Comparison of ENCODE assay signal across 14 mouse cellular contexts in genomic region chr2:180071671-180072070, GRCm38 (mm10). TPM values are rescaled to one million over a fixed set of nuclear protein-coding genes. Genes with fewer than 3 reads are reported as not detected.
DNase-seq lines count a peak whose midpoint lies in the region; ATAC-seq and TF ChIP-seq lines count a peak whose summit lies in the region.
"Had no signal": no experiment of that assay in that cellular context is flagged by ENCODE, and none has a peak within 500 bp of the region (broad histone marks: within the 10 kb centered on the region; RNA-seq: fewer than 3 reads in every experiment).

No protein-coding gene starts in this region.

- TF ChIP-seq POLR2A in lung, adult 2 months (IDR thresholded peaks at IDR 0.05; ENCODE audit: borderline replicate concordance, extremely low read depth, low read depth, low read length): no peak
- TF ChIP-seq POLR2A in myocyte (IDR thresholded peaks at IDR 0.05; ENCODE audit: insufficient read length, low read depth): no peak

- no peaks in the 10 kb centered on the region for H3K27me3 ChIP-seq in heart, embryonic 13.5 days (replicated peaks)
- H3K27me3 ChIP-seq in heart, embryonic 12.5 days (replicated peaks): no peaks in the 10 kb centered on the region
- no peaks in the 10 kb centered on the region for H3K27me3 ChIP-seq in lung, embryonic 15.5 days
- no peaks in the 10 kb centered on the region for H3K27me3 ChIP-seq in embryonic facial prominence, embryonic 10.5 days (replicated peaks; ENCODE audit: low read depth, poor library complexity, severe bottlenecking)
- H3K27me3 ChIP-seq in myocyte (ENCODE audit: control insufficient read depth, insufficient read depth, insufficient read length): no peaks in the 10 kb centered on the region
- H3K27me3 ChIP-seq: hindbrain, embryonic 13.5 days; limb, embryonic 13.5 days had no signal

- H3K79me2 ChIP-seq in myocyte (ENCODE audit: control insufficient read depth, insufficient read depth): no peaks in the 10 kb centered on the region

- H3K27ac ChIP-seq in heart, embryonic 13.5 days (replicated peaks): no peak overlapping the region
- no peak overlapping the region for H3K27ac ChIP-seq in heart, embryonic 12.5 days (ENCODE audit: poor library complexity, severe bottlenecking)
- no peak overlapping the region for H3K27ac ChIP-seq in lung, embryonic 15.5 days
- H3K27ac ChIP-seq in embryonic facial prominence, embryonic 10.5 days (replicated peaks): no peak overlapping the region
- H3K27ac ChIP-seq: limb, embryonic 13.5 days had no signal

- 73% methylated on average over 2 of the region's 2 CpGs for WGBS in heart, embryonic 13.5 days
- 80% methylated on average over 2 of the region's 2 CpGs for WGBS in heart, embryonic 12.5 days
- WGBS in lung, embryonic 15.5 days: 69% methylated on average over 2 of the region's 2 CpGs
- WGBS in lung, adult 2 months: 89% methylated on average over 2 of the region's 2 CpGs
- WGBS in embryonic facial prominence, embryonic 10.5 days: 83% methylated on average over 2 of the region's 2 CpGs

- no peak overlapping the region for H3ac ChIP-seq in myocyte (ENCODE audit: control insufficient read depth, insufficient read length)

- DNase-seq in lung, adult 2 months: no peak
- no peak for DNase-seq in embryonic facial prominence, embryonic 10.5 days (ENCODE audit: low spot score)
- no peak for DNase-seq in urinary bladder, postnatal 4 days (ENCODE audit: low spot score in 2 of 2)
- DNase-seq: adrenal gland, postnatal 25 days; cerebellum, adult 9-10 months; heart, adult 11 months; kidney, adult 8-10 months had no signal

- H3K9me3 ChIP-seq in heart, embryonic 13.5 days: no peaks in the 10 kb centered on the region
- no peaks in the 10 kb centered on the region for H3K9me3 ChIP-seq in heart, embryonic 12.5 days (replicated peaks)
- no peaks in the 10 kb centered on the region for H3K9me3 ChIP-seq in lung, embryonic 15.5 days
- H3K9me3 ChIP-seq in embryonic facial prominence, embryonic 10.5 days: no peaks in the 10 kb centered on the region
- H3K9me3 ChIP-seq: hindbrain, embryonic 13.5 days; limb, embryonic 13.5 days had no signal

- peaks cover 35% of the 10 kb centered on the region for H3K36me3 ChIP-seq in heart, embryonic 13.5 days
- H3K36me3 ChIP-seq in heart, embryonic 12.5 days: peaks cover 36% of the 10 kb centered on the region
- peaks cover 11% of the 10 kb centered on the region; the same call in 1 of the 2 replicates for H3K36me3 ChIP-seq in lung, embryonic 15.5 days
- peaks cover 45% of the 10 kb centered on the region for H3K36me3 ChIP-seq in embryonic facial prominence, embryonic 10.5 days (replicated peaks)
- H3K36me3 ChIP-seq in myocyte (ENCODE audit: control insufficient read depth, insufficient read depth): peaks cover 5% of the 10 kb centered on the region

- no peak for TF ChIP-seq CTCF in lung, adult 2 months (IDR thresholded peaks at IDR 0.05; ENCODE audit: insufficient read depth, low read length)

- no peak overlapping the region for H3K4me2 ChIP-seq in heart, embryonic 13.5 days
- H3K4me2 ChIP-seq in heart, embryonic 12.5 days: no peak overlapping the region
- peak overlapping the region; percentile 91; the same call in 1 of the 2 replicates for H3K4me2 ChIP-seq in lung, embryonic 15.5 days
- H3K4me2 ChIP-seq in myocyte (ENCODE audit: low read depth): peak overlapping the region; percentile 81

- H3K9ac ChIP-seq in heart, embryonic 13.5 days: peak overlapping the region; percentile 14; the same call in 1 of the 2 replicates
- no peak overlapping the region for H3K9ac ChIP-seq in heart, embryonic 12.5 days
- no peak overlapping the region for H3K9ac ChIP-seq in lung, embryonic 15.5 days

- peaks cover 15% of the 10 kb centered on the region for H3K4me1 ChIP-seq in heart, embryonic 13.5 days
- H3K4me1 ChIP-seq in heart, embryonic 12.5 days (replicated peaks): peaks cover 8% of the 10 kb centered on the region
- H3K4me1 ChIP-seq in lung, embryonic 15.5 days: peaks cover 12% of the 10 kb centered on the region
- peaks cover 8% of the 10 kb centered on the region for H3K4me1 ChIP-seq in lung, adult 2 months (ENCODE audit: control insufficient read depth, insufficient read depth, low read length)
- H3K4me1 ChIP-seq in embryonic facial prominence, embryonic 10.5 days: peaks cover 14% of the 10 kb centered on the region

- peak overlapping the region; percentile 79; the same call in 1 of the 2 replicates for H3K4me3 ChIP-seq in heart, embryonic 13.5 days
- no peak overlapping the region for H3K4me3 ChIP-seq in heart, embryonic 12.5 days
- H3K4me3 ChIP-seq in lung, embryonic 15.5 days: no peak overlapping the region; the same call in 1 of the 2 replicates
- H3K4me3 ChIP-seq in lung, adult 2 months (replicated peaks; ENCODE audit: extremely low read depth, low read depth, low read length): no peak overlapping the region
- peak overlapping the region; percentile 85 for H3K4me3 ChIP-seq in embryonic facial prominence, embryonic 10.5 days
- H3K4me3 ChIP-seq in myocyte: peak overlapping the region; percentile 76

- no peak for ATAC-seq in heart, embryonic 13.5 days (ENCODE audit: extremely low read depth, insufficient number of reproducible peaks, low FRiP score, low TSS enrichment)
- no peak for ATAC-seq in heart, embryonic 12.5 days (ENCODE audit: insufficient number of reproducible peaks, low FRiP score)
- no peak for ATAC-seq in lung, embryonic 15.5 days (ENCODE audit: borderline replicate concordance, extremely low read depth, low FRiP score, low TSS enrichment)

TF ChIP-seq in myocyte, 11 proteins besides CTCF, POLR2A, EP300 and RAD21:
- TF ChIP-seq POLR2AphosphoS2 (IDR thresholded peaks at IDR 0.05; ENCODE audit: insufficient read length, low read depth) (no peak), E2F4 (IDR thresholded peaks at IDR 0.05; ENCODE audit: insufficient read depth) (no peak), TCF3 (IDR thresholded peaks at IDR 0.05; ENCODE audit: insufficient read length, low read depth) (no peak), SRF (IDR thresholded peaks at IDR 0.05; ENCODE audit: control insufficient read depth, insufficient read length, low read depth) (no peak), MAX (IDR thresholded peaks at IDR 0.05; ENCODE audit: low read depth) (no peak), MYOG (IDR thresholded peaks at IDR 0.05; ENCODE audit: control insufficient read depth in 1 of 3, insufficient read depth in 1 of 3, insufficient read length in 2 of 3, low read depth in 2 of 3) (no peak), CEBPB (IDR thresholded peaks at IDR 0.05; ENCODE audit: insufficient read depth, poor library complexity, severe bottlenecking) (no peak), REST (IDR thresholded peaks at IDR 0.05; ENCODE audit: insufficient read depth, insufficient read length) (no peak), USF1 (IDR thresholded peaks at IDR 0.05; ENCODE audit: low read depth) (no peak), MYOD1 (IDR thresholded peaks at IDR 0.05; ENCODE audit: control insufficient read depth in 1 of 3, insufficient read length in 2 of 3, low read depth in 2 of 3) (no peak), TCF12 (IDR thresholded peaks at IDR 0.05; ENCODE audit: insufficient read depth, poor library complexity, severe bottlenecking) (no peak)

RNA-seq across cellular contexts. Expression of gene Mtg2, which starts 1.3 kb away (rescaled TPM):
- polyA plus RNA-seq in heart, embryonic 13.5 days (2015; fragmentation: Nextera tagmentation; extraction: Ambion mirVana): 23.9 and 24.8 TPM in 2 replicates
- polyA plus RNA-seq in heart, embryonic 12.5 days (2016; fragmentation: Nextera tagmentation; extraction: Ambion mirVana): 23.7 and 24.4 TPM in 2 replicates
- polyA plus RNA-seq in lung, embryonic 15.5 days (2015; fragmentation: Nextera tagmentation; extraction: Ambion mirVana): 26.4 and 26.6 TPM in 2 replicates
- polyA plus RNA-seq in lung, adult 2 months (2012; rRNA removed): 15.2 and 17.1 TPM in 2 replicates
- polyA plus RNA-seq in embryonic facial prominence, embryonic 10.5 days (2016; fragmentation: Nextera tagmentation; extraction: Ambion mirVana): 31.3 and 33.0 TPM in 2 replicates
- 17.2 TPM for polyA plus RNA-seq in myocyte (2012; fragmentation: generic; extraction: Trizol)

RNA-seq across cellular contexts. Expression of gene Ss18l1, which starts 29.4 kb away (rescaled TPM):
- 2.5 and 3.0 TPM in 2 replicates for polyA plus RNA-seq in heart, embryonic 13.5 days (2015; fragmentation: Nextera tagmentation; extraction: Ambion mirVana)
- polyA plus RNA-seq in heart, embryonic 12.5 days (2016; fragmentation: Nextera tagmentation; extraction: Ambion mirVana): 4.2 and 4.3 TPM in 2 replicates
- polyA plus RNA-seq in lung, embryonic 15.5 days (2015; fragmentation: Nextera tagmentation; extraction: Ambion mirVana): 4.0 and 4.5 TPM in 2 replicates
- polyA plus RNA-seq in lung, adult 2 months (2012; rRNA removed): 7.1 and 7.4 TPM in 2 replicates
- polyA plus RNA-seq in embryonic facial prominence, embryonic 10.5 days (2016; fragmentation: Nextera tagmentation; extraction: Ambion mirVana): 8.3 and 8.6 TPM in 2 replicates
- 1.6 TPM for polyA plus RNA-seq in myocyte (2012; fragmentation: generic; extraction: Trizol)

RNA-seq across cellular contexts. Expression of gene Psma7, which starts 29.4 kb away (rescaled TPM):
- polyA plus RNA-seq in heart, embryonic 13.5 days (2015; fragmentation: Nextera tagmentation; extraction: Ambion mirVana): 382 and 477 TPM in 2 replicates
- 444 and 452 TPM in 2 replicates for polyA plus RNA-seq in heart, embryonic 12.5 days (2016; fragmentation: Nextera tagmentation; extraction: Ambion mirVana)
- polyA plus RNA-seq in lung, embryonic 15.5 days (2015; fragmentation: Nextera tagmentation; extraction: Ambion mirVana): 513 and 529 TPM in 2 replicates
- polyA plus RNA-seq in lung, adult 2 months (2012; rRNA removed): 98.3 and 115 TPM in 2 replicates
- polyA plus RNA-seq in embryonic facial prominence, embryonic 10.5 days (2016; fragmentation: Nextera tagmentation; extraction: Ambion mirVana): 909 and 921 TPM in 2 replicates
- polyA plus RNA-seq in myocyte (2012; fragmentation: generic; extraction: Trizol): 395 TPM

RNA-seq across cellular contexts. Expression of gene Hrh3, which starts 32.6 kb away (rescaled TPM):
- polyA plus RNA-seq in heart, embryonic 13.5 days (2015; fragmentation: Nextera tagmentation; extraction: Ambion mirVana): not detected in 2 replicates
- polyA plus RNA-seq in heart, embryonic 12.5 days (2016; fragmentation: Nextera tagmentation; extraction: Ambion mirVana): not detected in 2 replicates
- polyA plus RNA-seq in lung, embryonic 15.5 days (2015; fragmentation: Nextera tagmentation; extraction: Ambion mirVana): not detected in 2 replicates
- polyA plus RNA-seq in lung, adult 2 months (2012; rRNA removed): 0.10 and 0.15 TPM in 2 replicates
- polyA plus RNA-seq in embryonic facial prominence, embryonic 10.5 days (2016; fragmentation: Nextera tagmentation; extraction: Ambion mirVana): 0.49 and 0.67 TPM in 2 replicates
- 0.16 TPM for polyA plus RNA-seq in myocyte (2012; fragmentation: generic; extraction: Trizol)
- polyA plus RNA-seq: limb, embryonic 13.5 days; lung, embryonic 16.5 days had no signal

RNA-seq across cellular contexts. Expression of gene Lsm14b, which starts 46.9 kb away (rescaled TPM):
- polyA plus RNA-seq in heart, embryonic 13.5 days (2015; fragmentation: Nextera tagmentation; extraction: Ambion mirVana): 4.8 and 5.3 TPM in 2 replicates
- polyA plus RNA-seq in heart, embryonic 12.5 days (2016; fragmentation: Nextera tagmentation; extraction: Ambion mirVana): 4.8 and 6.9 TPM in 2 replicates
- 7.5 and 9.5 TPM in 2 replicates for polyA plus RNA-seq in lung, embryonic 15.5 days (2015; fragmentation: Nextera tagmentation; extraction: Ambion mirVana)
- 19.8 and 24.0 TPM in 2 replicates for polyA plus RNA-seq in lung, adult 2 months (2012; rRNA removed)
- 8.6 and 9.9 TPM in 2 replicates for polyA plus RNA-seq in embryonic facial prominence, embryonic 10.5 days (2016; fragmentation: Nextera tagmentation; extraction: Ambion mirVana)
- 48.8 TPM for polyA plus RNA-seq in myocyte (2012; fragmentation: generic; extraction: Trizol)

Comparison
In these comparisons a context has a peak if more than half of its experiments do, and no peak if none do; other contexts are left out.
1. H3K4me3 ChIP-seq: peak in heart, embryonic 13.5 days (single experiment), embryonic facial prominence, embryonic 10.5 days (single experiment) and myocyte (single experiment); none in heart, embryonic 12.5 days (single experiment), lung, embryonic 15.5 days (single experiment) and lung, adult 2 months (single experiment).
2. H3K4me2 ChIP-seq: peak in lung, embryonic 15.5 days (single experiment) and myocyte (single experiment); none in heart, embryonic 13.5 days (single experiment) and heart, embryonic 12.5 days (single experiment).